Comparison of ENCODE assay signal across 9 mouse cellular contexts in genomic region chr5:130320485-130320884, GRCm38 (mm10). TPM values are rescaled to one million over a fixed set of nuclear protein-coding genes. Genes with fewer than 3 reads are reported as not detected.
DNase-seq lines count a peak whose midpoint lies in the region; TF ChIP-seq lines count a peak whose summit lies in the region.
"Had no signal": no experiment of that assay in that cellular context is flagged by ENCODE, and none has a peak within 500 bp of the region (broad histone marks: within the 10 kb centered on the region; RNA-seq: fewer than 3 reads in every experiment).

No protein-coding gene starts in this region.

- no peaks in the 10 kb centered on the region for H3K4me1 ChIP-seq in lung, adult 2 months (ENCODE audit: control insufficient read depth, insufficient read depth, low read length)
- H3K4me1 ChIP-seq: embryonic facial prominence, embryonic 12.5 days had no signal

- peak; percentile 50 for DNase-seq in left cerebral cortex, postnatal 4 days
- DNase-seq in left cerebral cortex, adult 9 months (ENCODE audit: low spot score in 2 of 2): no peak
- DNase-seq in brain, adult 2 months (ENCODE audit: low read depth, low spot score): peak; percentile 71
- peak; percentile 30 for DNase-seq in forelimb bud, embryonic 11.5 days (ENCODE audit: low read depth, low spot score)
- no peak for DNase-seq in lung, adult 2 months
- no peak for DNase-seq in c-Kit-positive CD71-positive TER-119-positive erythroid progenitor cells, embryonic 14.5 days (ENCODE audit: low spot score)
- DNase-seq in urinary bladder, postnatal 10 days (ENCODE audit: low spot score): no peak

- TF ChIP-seq CTCF in lung, adult 2 months (IDR thresholded peaks at IDR 0.05; ENCODE audit: insufficient read depth, low read length): peak; percentile 54; the same call in 1 of the 2 replicates

- intact Hi-C loops in left cerebral cortex, postnatal 4 days (cut with DNase I): no loop called here

- H3K4me3 ChIP-seq in lung, adult 2 months (replicated peaks; ENCODE audit: extremely low read depth, low read depth, low read length): no peak overlapping the region
- H3K4me3 ChIP-seq: embryonic facial prominence, embryonic 12.5 days had no signal

- 67% methylated on average over 3 of the region's 3 CpGs for WGBS in lung, adult 2 months

- no peak for TF ChIP-seq POLR2A in lung, adult 2 months (IDR thresholded peaks at IDR 0.05; ENCODE audit: borderline replicate concordance, extremely low read depth, low read depth, low read length)

RNA-seq across cellular contexts. Expression of gene Caln1, which starts 48.8 kb away (rescaled TPM):
- 100 to 1,000 TPM; 150 to 161 TPM for total RNA-seq in left cerebral cortex, postnatal 4 days (2021)
- 0.01 TPM in 1 of 2 replicates, not detected in the other for polyA plus RNA-seq in lung, adult 2 months (2012; rRNA removed)
- total RNA-seq: neutrophil, adult 5-6 weeks had no signal

Comparison
In these comparisons a context has a peak if more than half of its experiments do, and no peak if none do; other contexts are left out.
1. DNase-seq: peak in left cerebral cortex, postnatal 4 days (single experiment), brain, adult 2 months (single experiment) and forelimb bud, embryonic 11.5 days (single experiment); none in left cerebral cortex, adult 9 months (0 of 2), lung, adult 2 months (single experiment), c-Kit-positive CD71-positive TER-119-positive erythroid progenitor cells, embryonic 14.5 days (single experiment) and urinary bladder, postnatal 10 days (single experiment).